Mouse (Mus musculus) R1 (cell line): ENCODE results near the gene Kmo.

ENCODE experiments used
- DNase-seq: peaks from one replicate; pipeline ENCODE4 v3.0.0-alpha.2; 2018; ENCODE audit warnings: low read depth, low spot score

Gene Kmo

GRCm38 (mm10) chr1:175631721-175632221, 11.6 kb downstream of the Kmo start:
- DNase-seq = no peak

- DNase-seq = no peak
These were observed 12.3 kb downstream of the Kmo start for GRCm38 (mm10) chr1:175632470-175632869.

GRCm38 (mm10) chr1:175637677-175638076, 17.5 kb downstream of the Kmo start:
- no peak for DNase-seq

GRCm38 (mm10) chr1:175639072-175639471, 18.9 kb downstream of the Kmo start:
- DNase-seq = no peak

GRCm38 (mm10) chr1:175640435-175641150, 20.4 kb downstream of the Kmo start:
- no peak for DNase-seq

- no peak for DNase-seq
These were observed 23.5 kb downstream of the Kmo start for GRCm38 (mm10) chr1:175643496-175644265.

GRCm38 (mm10) chr1:175646952-175647351, 26.8 kb downstream of the Kmo start:
- no peak for DNase-seq

GRCm38 (mm10) chr1:175648615-175649014, 28.4 kb downstream of the Kmo start:
- no peak for DNase-seq

- no peak for DNase-seq
These were observed 39.7 kb downstream of the Kmo start for GRCm38 (mm10) chr1:175659900-175660299.

GRCm38 (mm10) chr1:175668666-175669405, 48.7 kb downstream of the Kmo start:
- DNase-seq = peak; percentile 44

- DNase-seq = peak; percentile 52
These were observed 49.3 kb downstream of the Kmo start for GRCm38 (mm10) chr1:175669456-175669855.

- DNase-seq = peak; percentile 17
These were observed 49.9 kb downstream of the Kmo start for GRCm38 (mm10) chr1:175670042-175670441.

GRCm38 (mm10) chr1:175671626-175672025, 51.4 kb downstream of the Kmo start:
- no peak for DNase-seq

- no peak for DNase-seq
These were observed 53.6 kb downstream of the Kmo start for GRCm38 (mm10) chr1:175673563-175674325.

- no peak for DNase-seq
These were observed 54.9 kb downstream of the Kmo start for GRCm38 (mm10) chr1:175675116-175675515.

- DNase-seq = no peak
These were observed 57.3 kb downstream of the Kmo start for GRCm38 (mm10) chr1:175677459-175677858.

- no peak for DNase-seq
These were observed 60.8 kb downstream of the Kmo start for GRCm38 (mm10) chr1:175680995-175681394.

- DNase-seq = no peak
These were observed 71.6 kb downstream of the Kmo start for GRCm38 (mm10) chr1:175691686-175692245.

- peak; percentile 98 for DNase-seq
These were observed 72.2 kb downstream of the Kmo start, which contains the start of the genes Opn3 and Chml for GRCm38 (mm10) chr1:175692246-175692996. TSS of gene Opn3 (minus strand) at chr1:175692776. TSS of gene Chml (minus strand) at chr1:175692901.

- DNase-seq = no peak
These were observed 72.8 kb downstream of the Kmo start for GRCm38 (mm10) chr1:175692997-175693361.
